Mouse (Mus musculus): Measurements from ENCODE around the gene Cebpz.

DNA sequence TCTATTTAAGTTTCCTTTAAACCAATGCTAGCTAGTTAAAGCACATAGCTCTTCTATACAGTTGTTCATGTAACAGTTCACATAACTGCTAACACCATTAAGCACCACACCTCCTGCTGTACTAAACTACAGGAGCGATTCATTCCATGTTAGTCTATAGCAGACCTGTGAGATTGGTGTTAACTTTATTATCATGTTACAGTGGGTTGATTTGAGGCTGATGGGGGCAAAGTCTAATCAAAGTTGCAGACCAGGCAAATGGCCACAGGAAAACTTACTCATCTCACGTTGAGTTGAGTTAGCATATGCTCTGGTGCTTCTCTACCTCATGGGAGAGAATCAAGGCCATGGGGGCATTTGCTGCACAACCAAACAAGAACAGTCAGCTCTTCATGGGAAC lies 27.5 kb downstream of the Cebpz start:
- TF ChIP-seq CTCF (conservative IDR thresholded peaks at IDR 0.05; ENCODE audit: low read length) (no peak), NANOG (IDR thresholded peaks at IDR 0.05; ENCODE audit: borderline replicate concordance, low read length) (no peak), POU5F1 (IDR thresholded peaks at IDR 0.05; ENCODE audit: borderline replicate concordance, low read length) (no peak)
